Mouse (Mus musculus) ES-E14 (cell line): ENCODE measurements at regions not wholly inside any gene's neighbourhood (a gene's known extent, or its start where the extent isn't known, plus 50 kb on each side); places are given as distances from the start of the nearest gene placed in this dataset.

ENCODE experiments used
- DNase-seq: peaks from one replicate; pipeline ENCODE4 v3.0.0-alpha.2; 2013; ENCODE audit warnings: low read depth, low spot score
- H3K27ac ChIP-seq: 2 replicates; pipeline ENCODE4 v1.5.1; 2012; ENCODE audit warnings: low read depth, mild to moderate bottlenecking, low read length, moderate library complexity, mixed read lengths; ENCODE audit not compliant: poor library complexity, insufficient read depth, severe bottlenecking
- H3K36me3 ChIP-seq: 2 replicates; pipeline ENCODE4 v1.6.1; 2012; ENCODE audit warnings: mild to moderate bottlenecking, low read length, moderate library complexity, mixed read lengths; ENCODE audit not compliant: control insufficient read depth, poor library complexity, insufficient read depth, severe bottlenecking
- H3K4me1 ChIP-seq, 2 experiments: fragments of 150-350 bp in 1 of 2; sonication (generic) in 1 of 2; 2 replicates each; pipeline ENCODE4 v1.6.1; 2012; ENCODE audit warnings: low read length in 2 of 2, mild to moderate bottlenecking in 1 of 2, mixed read lengths in 1 of 2; ENCODE audit not compliant: control insufficient read depth in 2 of 2, insufficient read depth in 2 of 2, poor library complexity in 1 of 2
- H3K4me3 ChIP-seq, 2 experiments: fragments of 150-350 bp in 1 of 2; sonication (generic) in 1 of 2; 2 replicates each; pipeline ENCODE4 v1.5.1; 2012; ENCODE audit warnings: low read length in 2 of 2, low read depth in 1 of 2, mild to moderate bottlenecking in 1 of 2, mixed read lengths in 1 of 2; ENCODE audit not compliant: insufficient read depth in 1 of 2, poor library complexity in 1 of 2, severe bottlenecking in 1 of 2
- H3K9ac ChIP-seq: 2 replicates; pipeline ENCODE4 v1.6.1; 2012; ENCODE audit warnings: low read depth, mild to moderate bottlenecking, low read length, mixed read lengths; ENCODE audit not compliant: poor library complexity, insufficient read depth, severe bottlenecking
- H3K9me3 ChIP-seq: fragments of 150-350 bp; sonication (generic); 2 replicates; pipeline ENCODE4 v1.6.1; 2012; ENCODE audit warnings: low read depth, mild to moderate bottlenecking, low read length; ENCODE audit not compliant: control insufficient read depth, insufficient read depth
- CHD2 ChIP-seq: IDR thresholded peaks from 2 replicates; pipeline ENCODE4 v1.6.1; 2014; ENCODE audit warnings: mild to moderate bottlenecking, low read depth, low read length, inconsistent platforms
- HCFC1 ChIP-seq: IDR thresholded peaks from 2 replicates; pipeline ENCODE4 v1.6.1; 2012; ENCODE audit warnings: low read length, inconsistent platforms, borderline replicate concordance; ENCODE audit not compliant: insufficient read depth
- MAFK ChIP-seq: IDR thresholded peaks from 2 replicates; pipeline ENCODE4 v1.6.1; 2014; ENCODE audit warnings: mild to moderate bottlenecking, low read depth, low read length, inconsistent platforms; ENCODE audit not compliant: insufficient read depth
- ZC3H11A ChIP-seq: IDR thresholded peaks from 2 replicates; pipeline ENCODE4 v1.6.1; 2012; ENCODE audit warnings: low read depth, mild to moderate bottlenecking, inconsistent platforms, low read length, borderline replicate concordance
- ZNF384 ChIP-seq: IDR thresholded peaks from 2 replicates; pipeline ENCODE4 v1.6.1; 2012; ENCODE audit warnings: low read depth, low read length, inconsistent platforms
- in situ Hi-C, 2 experiments: fragments of 600-800 bp; cut with MboI; formaldehyde crosslinking; loops; one replicate each; pipeline ENCODE4 v1.15.1; 2025; ENCODE audit warnings: low sequenced_read_pairs in 2 of 2, inconsistent platforms in 1 of 2; ENCODE audit not compliant: unreplicated experiment in 2 of 2

DNA sequence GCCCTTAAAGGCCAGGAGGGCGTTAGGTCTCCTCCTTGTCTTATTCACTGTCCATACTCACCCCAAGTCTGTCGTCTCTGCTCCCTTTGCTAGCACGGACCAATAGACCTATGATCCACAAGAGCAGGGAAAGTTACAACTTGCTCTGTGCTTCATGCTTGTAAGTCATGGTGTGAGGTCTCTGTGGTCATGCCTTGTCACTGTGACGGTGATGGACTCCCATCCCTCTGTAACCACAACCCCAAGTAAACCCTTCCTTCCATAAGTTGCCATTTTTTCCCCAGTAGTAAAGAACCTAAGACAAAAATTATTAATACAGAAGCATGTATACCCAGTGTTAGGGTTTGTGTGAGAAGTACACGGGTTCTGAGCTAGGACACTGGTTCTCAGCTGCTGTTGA is 104.6 kb upstream of the Satb1 start:
- no peak for DNase-seq
- no peaks in the 10 kb centered on the region for H3K36me3 ChIP-seq
- in situ Hi-C loops: no loop called here
- TF ChIP-seq CHD2: no peak
- TF ChIP-seq MAFK: no peak
- TF ChIP-seq ZNF384: no peak
- TF ChIP-seq ZC3H11A: no peak
- no peak for TF ChIP-seq HCFC1
- no peak overlapping the region for H3K27ac ChIP-seq
- no peak overlapping the region for H3K9ac ChIP-seq
- no peaks in the 10 kb centered on the region for H3K4me1 ChIP-seq
- no peak overlapping the region for H3K4me3 ChIP-seq
- no peaks in the 10 kb centered on the region for H3K9me3 ChIP-seq

DNA sequence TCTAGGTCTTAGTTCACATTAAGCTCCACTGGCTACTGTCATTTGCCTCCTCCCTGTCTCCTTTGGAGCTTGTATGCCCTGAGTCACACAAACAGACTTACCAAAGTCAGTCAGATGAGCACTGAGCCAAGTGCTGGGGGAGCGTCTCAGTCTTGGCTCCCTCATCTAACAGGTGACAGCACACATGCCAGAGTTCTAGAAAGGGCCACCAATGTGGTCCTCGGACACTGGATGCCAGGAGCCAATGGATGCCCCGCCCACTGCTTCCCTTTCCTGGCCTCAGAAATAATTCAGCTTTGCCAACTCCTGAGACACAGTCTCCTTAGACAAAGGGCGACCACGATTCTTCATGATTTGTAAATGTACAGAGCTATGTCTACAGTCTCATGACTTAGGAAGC is 103.0 kb upstream of the Satb1 start:
- H3K36me3 ChIP-seq: no peaks in the 10 kb centered on the region
- in situ Hi-C loops: no loop called here
- H3K27ac ChIP-seq: no peak overlapping the region
- no peak overlapping the region for H3K4me3 ChIP-seq
- TF ChIP-seq ZNF384 (no peak), CHD2 (no peak), HCFC1 (no peak), MAFK (no peak), ZC3H11A (no peak)
- no peaks in the 10 kb centered on the region for H3K4me1 ChIP-seq
- no peak for DNase-seq
- no peaks in the 10 kb centered on the region for H3K9me3 ChIP-seq
- H3K9ac ChIP-seq: no peak overlapping the region

DNA sequence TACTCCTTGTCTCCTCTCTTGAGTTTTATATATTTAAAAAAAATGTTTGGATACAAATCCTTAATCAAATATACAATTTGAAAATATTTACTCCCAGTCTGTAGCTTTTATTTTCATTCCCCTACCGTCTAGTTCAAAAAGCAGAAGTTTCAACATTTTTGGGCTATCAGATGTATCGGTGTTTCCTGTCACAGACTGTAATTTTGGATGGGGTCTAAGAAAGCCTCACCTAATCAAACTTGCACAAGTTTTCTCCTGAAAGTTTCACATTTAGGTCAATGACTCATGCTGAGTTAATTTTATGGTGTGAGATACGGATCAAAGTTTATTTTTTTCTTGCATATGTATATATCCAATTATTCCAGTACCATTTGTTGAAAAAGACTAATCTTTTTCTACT is 93.3 kb upstream of the Satb1 start:
- Histone ChIP-seq H3K27ac (no peak overlapping the region), H3K4me1 (no peaks in the 10 kb centered on the region), H3K9ac (no peak overlapping the region), H3K9me3 (no peaks in the 10 kb centered on the region), H3K4me3 (no peak overlapping the region), H3K36me3 (no peaks in the 10 kb centered on the region)
- in situ Hi-C loops: no loop called here
- TF ChIP-seq ZNF384 (no peak), CHD2 (no peak), HCFC1 (no peak), ZC3H11A (no peak), MAFK (no peak)
- no peak for DNase-seq

DNA sequence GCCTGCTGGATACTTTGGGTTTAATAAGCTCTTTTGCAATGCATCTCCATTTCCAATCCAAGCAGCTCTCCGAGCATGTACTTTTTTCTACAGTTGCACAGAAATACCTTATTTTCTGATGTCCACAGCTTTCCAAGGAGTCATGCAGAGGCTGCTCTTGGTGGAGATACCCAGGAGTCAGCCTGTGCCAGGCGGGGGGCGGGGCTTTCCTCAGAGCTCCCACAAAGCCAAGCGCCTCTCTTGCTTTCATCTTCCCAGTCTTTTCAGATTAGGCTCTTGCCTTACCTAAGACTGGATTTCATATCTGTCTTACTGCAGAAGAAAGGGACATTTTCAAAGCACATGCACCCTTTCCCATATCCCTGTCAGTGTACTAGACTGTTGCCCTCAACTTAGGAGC is 73.9 kb upstream of the Satb1 start:
- H3K4me3 ChIP-seq: no peak overlapping the region
- no peak overlapping the region for H3K27ac ChIP-seq
- H3K36me3 ChIP-seq: no peaks in the 10 kb centered on the region
- no peaks in the 10 kb centered on the region for H3K9me3 ChIP-seq
- no peak overlapping the region for H3K9ac ChIP-seq
- H3K4me1 ChIP-seq: no peaks in the 10 kb centered on the region
- in situ Hi-C loops: no loop called here
- no peak for TF ChIP-seq CHD2
- no peak for TF ChIP-seq ZC3H11A
- TF ChIP-seq ZNF384: no peak
- no peak for TF ChIP-seq MAFK
- no peak for TF ChIP-seq HCFC1
- DNase-seq: no peak

DNA sequence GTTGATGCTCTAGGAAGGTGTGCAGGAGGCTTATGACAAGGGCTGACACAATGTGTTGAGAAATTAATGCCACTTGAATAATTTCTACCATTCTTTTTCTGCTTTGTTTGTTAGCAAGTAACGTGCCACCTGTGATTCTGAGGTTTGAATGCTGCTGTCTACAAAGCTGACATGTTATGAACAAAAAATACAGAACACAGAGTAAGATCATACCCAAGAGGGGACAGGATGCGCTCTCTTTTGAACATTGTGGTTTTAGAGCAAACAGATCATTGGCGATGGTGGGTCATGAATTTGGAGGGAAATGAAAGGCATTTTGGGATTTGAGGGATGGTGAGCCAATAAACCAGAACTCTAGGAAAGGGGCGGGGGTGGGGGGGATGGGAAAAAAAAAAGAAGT is 73.3 kb upstream of the Satb1 start:
- TF ChIP-seq CHD2 (no peak), ZNF384 (no peak), HCFC1 (no peak), ZC3H11A (no peak), MAFK (no peak)
- no peak for DNase-seq
- no peak overlapping the region for H3K27ac ChIP-seq
- no peaks in the 10 kb centered on the region for H3K4me1 ChIP-seq
- H3K9me3 ChIP-seq: no peaks in the 10 kb centered on the region
- in situ Hi-C loops: no loop called here
- no peak overlapping the region for H3K4me3 ChIP-seq
- no peak overlapping the region for H3K9ac ChIP-seq
- H3K36me3 ChIP-seq: no peaks in the 10 kb centered on the region
